Mouse (Mus musculus): ENCODE measurements at regions not wholly inside any gene's neighbourhood (a gene's known extent, or its start where the extent isn't known, plus 50 kb on each side); places are given as distances from the start of the nearest gene placed in this dataset.
A peak's percentile ranks its signal among the peaks of the same experiment; 100 is the strongest.

DNA sequence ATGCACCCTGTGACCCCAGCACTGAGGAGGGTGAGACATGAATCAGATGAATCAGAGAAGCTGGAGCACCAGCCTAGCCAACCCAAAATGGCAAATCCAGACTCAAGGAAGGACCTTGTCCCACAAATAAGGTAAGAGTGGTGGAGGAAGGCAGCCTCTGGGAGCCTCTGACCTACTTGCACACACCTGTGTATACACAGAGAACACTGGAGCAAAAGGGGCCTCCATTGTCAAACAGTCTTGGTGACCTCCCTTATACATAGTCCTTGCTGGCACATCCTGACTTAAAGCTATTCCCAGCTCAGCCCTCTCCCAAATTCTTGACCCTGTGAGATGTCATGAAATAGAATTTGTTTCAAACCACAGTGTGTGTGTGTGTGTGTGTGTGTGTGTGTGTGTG lies 57.1 kb downstream of the Inhbb start:
- DNase-seq: no peak

DNA sequence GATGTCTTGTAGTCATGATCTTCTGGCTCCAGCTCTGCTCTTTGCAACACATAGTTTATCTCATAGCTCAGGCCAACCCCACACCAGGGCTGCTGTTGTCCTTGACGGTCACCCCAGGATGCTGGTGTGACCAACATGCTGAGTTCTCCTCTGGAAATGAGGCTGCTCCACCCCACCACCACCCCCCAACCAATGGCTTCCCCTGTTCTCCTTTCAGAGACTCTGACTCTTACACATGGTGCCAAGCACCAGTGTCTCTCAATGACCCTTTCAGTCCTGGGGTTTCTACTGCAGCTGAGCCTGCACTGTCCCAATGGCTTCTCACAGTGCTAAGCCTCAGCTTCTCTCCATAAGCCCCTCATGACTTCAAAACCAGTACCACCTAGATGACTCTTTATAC lies 64.0 kb downstream of the Inhbb start:
- no peak for DNase-seq

DNA sequence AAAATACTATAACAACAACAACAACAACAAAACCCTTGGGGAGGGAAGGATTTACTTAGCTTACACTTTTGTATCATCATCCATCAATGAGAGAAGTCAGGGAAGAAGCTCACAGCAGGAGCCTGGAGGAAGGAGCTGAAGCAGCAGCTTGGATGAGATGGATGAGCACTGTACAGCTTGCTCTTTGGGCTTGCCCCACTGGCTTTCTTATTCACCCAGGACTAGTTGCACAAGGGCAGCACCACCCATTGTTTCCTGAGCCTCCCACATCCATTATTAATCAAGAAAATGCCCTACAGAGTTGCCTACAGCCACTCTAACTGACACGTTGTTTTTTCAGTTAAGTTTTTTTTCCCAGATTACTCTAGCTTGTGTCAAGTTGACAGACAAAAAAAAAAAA lies 65.1 kb downstream of the Inhbb start:
- DNase-seq: no peak

DNA sequence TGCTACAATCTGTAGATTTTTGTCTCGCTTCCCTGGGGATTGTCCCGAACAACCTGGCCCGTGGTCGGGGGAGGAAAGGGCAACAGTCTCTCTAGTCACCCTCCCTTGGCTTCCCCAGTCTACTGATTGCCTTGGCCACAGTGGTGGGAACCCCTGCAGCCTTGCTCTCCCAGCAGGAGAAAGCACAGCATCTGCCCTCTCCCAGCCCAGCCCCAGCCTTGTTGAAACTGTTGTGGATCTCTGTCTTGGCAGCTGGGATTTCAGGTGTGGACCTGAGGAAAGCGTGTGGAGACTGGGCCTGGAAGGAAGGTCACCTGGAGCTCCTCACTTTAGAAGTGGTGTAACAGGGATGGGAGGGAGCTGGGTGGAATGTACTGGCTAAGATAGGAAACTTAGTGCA lies 66.6 kb downstream of the Inhbb start:
- DNase-seq: no peak

DNA sequence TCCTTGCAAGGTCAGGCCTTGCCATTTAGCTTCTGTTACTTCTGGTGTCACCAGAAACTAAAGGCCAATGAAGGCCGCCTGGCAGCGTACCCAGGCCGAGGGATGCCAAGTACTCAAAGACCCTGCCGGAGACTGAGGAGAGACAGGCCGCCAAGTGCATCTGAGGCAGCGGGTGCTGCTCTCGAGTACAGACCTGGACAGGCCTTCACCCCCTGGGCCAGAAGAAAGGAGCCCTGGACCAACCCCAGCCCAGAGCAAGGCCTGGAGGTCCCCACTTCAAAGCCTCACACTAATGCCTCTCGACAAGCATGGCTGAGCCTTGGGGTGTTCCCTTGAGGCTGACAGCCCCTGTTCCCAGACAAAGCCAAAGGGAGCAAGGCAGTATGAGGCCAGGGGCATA lies 70.5 kb downstream of the Inhbb start:
- no peak for DNase-seq

DNA sequence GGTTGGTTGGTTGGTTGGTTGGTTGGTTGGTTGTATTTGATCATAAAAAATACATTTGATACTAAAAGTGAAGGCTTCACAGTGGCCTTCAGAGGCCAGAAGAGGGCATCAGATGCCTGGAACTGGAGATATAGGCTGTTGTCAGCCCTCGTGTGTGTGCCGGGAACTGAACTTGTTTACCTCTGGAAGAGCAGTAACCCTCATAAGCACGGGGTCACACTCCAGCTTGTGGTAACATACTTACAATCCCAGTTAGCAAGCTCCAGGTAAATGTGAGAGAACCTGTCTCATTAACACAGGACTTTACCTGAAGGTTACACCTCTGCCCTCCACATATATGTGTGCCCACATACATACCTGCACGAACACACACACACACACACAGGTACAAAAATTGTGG lies 71.2 kb downstream of the Inhbb start:
- no peak for DNase-seq

DNA sequence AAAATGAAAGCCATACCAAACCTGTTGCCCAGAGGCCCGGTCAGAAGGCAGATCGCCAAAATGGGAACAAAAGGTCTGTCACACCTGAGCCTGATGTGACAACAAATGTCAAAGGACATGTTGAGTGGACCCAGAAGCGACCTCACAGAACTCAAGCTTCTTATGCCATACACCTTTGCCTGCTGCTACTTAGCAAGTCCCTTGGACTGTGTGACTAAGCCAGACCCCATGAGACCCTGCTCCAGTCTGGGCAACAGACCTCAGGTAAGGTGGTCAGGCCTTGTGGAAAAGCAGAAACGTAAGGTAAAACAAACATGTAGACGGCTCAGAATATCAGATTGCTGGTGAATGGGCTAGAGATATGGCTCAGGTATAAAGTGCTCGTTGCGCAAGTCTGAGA lies 71.8 kb downstream of the Inhbb start:
- DNase-seq: no peak

DNA sequence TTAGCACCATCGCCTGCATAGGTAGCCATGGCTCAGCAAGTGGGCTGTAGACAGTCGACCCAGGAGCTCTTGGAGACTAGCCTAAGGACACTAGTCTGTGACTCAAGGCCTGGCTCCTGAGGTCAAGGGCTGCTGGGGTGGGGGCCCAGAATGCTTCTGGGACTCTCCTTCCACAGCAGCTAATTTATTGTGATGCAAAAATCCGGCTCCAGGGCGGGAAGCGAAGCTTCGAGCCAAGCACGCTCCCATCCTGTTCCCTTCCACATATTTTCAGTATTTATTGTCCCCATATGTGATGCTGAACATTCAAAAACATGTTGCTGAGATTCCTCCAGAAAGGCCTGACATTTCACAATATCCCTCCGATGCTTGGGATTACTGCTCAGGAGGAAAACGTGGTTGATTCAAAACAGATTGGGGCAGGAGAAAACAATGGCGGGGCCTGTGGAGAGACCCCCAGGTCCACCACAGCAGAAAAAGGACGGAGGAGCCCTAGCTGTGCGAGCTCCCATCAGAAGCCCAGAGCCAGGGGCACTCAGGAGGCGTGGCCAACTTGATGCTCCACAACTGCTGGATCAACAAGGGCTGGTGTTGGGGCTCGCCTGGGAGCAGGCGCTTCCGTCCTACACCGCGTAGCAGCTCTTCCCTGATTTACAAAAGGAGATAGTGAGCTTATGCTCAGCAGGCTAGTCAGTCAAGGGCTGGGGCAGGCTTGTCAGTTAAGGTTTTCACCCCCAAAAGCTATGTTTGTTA lies 73.4 kb downstream of the Inhbb start:
- DNase-seq: no peak

DNA sequence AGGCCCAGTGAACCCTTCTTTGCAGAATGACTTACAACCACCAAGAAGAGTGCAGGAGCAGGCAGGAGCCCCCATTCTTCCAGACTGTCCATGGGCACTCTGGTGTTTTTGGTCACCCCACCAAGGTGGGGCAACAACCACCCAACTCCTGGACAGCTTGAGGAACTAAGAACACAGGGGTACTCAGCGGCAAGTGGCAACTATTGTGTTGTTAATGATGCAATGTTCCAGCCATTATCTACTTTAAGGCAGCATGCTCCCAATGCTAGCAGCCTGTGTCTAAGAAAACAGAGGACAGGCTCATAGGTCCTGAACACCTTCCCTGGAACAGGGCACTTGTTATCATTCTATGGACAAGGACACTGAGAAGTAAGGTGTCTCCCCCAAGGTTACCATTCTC lies 74.3 kb downstream of the Inhbb start:
- no peak for DNase-seq

DNA sequence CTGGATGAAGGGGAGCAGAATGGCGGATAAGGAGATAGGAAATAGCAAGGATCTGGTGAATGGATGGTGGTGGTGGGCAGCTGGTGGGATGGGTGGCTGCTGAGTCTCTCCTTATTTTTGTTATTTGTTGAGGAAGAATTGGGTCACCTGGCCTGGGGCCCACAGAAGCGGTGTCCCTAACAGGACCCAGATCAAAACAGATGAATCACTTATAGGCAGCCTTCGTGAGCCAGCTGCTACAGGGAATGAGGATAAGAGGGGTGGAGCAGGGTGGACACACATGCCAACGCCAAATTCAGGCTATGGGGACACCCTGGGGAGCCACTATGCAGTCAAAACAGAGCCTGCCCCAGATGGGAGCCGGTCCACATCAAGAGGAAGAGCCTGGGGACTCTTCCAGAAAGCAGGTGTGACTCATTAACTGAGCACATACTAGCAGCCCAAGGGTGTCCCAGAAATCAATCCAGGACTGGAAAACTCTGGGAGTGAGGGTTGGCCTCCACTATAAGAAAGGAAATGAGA lies 75.4 kb downstream of the Inhbb start:
- no peak for DNase-seq

DNA sequence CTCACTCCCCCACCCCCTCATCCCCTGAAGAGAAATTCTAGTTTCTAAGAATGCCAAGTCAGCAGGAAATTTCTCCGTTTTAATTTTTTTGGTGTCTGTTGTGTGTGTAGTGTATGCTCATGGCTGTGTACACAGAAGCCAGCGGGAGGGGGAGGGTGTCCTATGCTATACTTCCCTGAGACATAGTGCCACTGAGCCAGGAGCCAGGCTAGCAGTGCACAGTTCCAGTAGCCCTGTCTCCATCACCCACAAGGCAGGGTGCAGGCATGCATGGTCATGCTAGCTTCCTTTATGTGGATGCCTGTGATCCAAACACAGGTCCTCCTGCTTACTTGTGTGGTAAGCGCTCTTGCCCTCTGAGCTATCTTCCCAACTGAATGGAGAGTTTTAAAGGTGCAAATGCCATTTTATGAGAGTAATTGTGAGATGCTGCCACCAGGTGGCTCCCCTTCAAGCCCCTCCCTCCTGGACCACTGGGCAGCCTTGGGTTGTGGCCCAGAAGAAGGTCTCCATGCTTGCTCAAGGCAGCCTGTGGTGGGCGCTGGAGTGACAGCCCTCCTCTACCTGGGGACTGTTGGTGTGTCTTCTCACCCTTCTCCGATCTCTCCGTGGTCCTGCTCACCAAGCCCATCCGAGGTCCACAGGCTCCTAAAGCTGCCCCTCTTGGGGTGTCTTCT lies 76.8 kb downstream of the Inhbb start:
- no peak for DNase-seq

DNA sequence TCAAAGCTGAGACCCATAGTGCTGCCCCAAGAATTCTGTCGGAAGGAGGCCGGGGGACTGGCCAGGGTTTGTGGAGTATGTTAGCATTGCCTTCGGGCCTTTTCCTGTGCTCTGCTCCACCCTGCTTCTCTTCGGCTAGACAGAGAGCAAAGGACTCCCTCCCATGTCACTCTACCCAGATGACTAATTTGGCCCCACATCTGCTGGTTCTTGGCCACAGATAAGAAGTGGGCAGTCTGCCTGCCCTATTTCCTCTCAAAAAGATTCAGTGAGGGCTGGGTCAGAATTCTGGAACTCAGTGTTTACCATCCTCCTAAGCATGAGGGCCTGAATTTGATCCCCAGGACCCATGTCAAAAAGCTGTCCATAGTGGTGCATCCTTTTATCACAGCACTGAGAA lies 78.0 kb downstream of the Inhbb start:
- DNase-seq: peak; percentile 49

DNA sequence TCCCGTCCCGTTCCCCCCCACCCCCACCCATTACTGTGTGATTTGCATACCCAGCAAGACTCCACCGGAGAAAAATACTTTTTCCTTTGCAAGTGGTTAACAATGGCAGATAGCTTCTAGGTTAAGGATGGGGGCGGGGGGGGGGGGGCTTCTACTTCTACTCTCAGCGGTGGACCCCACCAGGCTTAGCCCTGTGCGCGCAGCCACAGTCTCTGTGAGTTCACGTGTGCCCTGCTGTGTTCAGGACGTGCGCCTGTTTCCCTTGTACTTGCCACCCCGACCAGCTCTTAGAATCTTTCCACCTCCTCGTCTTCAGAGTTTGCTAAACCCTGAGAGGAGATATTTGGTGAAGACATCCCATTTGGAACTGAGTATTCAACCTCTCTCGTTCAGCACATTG lies 86.9 kb downstream of the Inhbb start:
- no peak for DNase-seq

DNA sequence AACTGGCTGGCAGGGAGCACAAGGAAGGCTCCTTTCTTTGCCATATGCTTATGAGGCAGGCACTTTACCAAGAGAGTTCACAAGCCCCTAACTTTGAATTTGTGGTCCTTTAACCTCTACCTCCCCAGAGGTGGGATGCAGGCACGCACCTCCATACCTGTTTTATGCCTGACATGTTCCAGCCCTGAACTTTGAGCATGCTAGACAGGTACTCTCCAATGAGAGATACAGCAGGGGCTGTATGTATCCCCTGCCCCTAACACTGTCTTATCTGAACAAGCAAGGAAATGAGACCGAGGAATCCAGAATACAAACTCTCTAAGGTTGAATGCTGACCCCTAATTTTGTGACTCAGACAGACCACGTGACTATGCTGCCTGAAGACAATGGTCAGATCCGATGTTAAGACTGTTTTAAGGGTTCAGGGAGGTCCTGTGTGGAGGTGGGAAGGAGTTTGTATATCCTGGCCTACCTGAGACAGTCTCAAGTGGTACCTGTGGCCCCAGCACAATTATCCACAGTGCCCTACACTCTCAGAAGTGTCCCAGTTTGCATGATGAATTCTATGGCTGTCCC lies 91.2 kb downstream of the Inhbb start:
- no peak for DNase-seq

DNA sequence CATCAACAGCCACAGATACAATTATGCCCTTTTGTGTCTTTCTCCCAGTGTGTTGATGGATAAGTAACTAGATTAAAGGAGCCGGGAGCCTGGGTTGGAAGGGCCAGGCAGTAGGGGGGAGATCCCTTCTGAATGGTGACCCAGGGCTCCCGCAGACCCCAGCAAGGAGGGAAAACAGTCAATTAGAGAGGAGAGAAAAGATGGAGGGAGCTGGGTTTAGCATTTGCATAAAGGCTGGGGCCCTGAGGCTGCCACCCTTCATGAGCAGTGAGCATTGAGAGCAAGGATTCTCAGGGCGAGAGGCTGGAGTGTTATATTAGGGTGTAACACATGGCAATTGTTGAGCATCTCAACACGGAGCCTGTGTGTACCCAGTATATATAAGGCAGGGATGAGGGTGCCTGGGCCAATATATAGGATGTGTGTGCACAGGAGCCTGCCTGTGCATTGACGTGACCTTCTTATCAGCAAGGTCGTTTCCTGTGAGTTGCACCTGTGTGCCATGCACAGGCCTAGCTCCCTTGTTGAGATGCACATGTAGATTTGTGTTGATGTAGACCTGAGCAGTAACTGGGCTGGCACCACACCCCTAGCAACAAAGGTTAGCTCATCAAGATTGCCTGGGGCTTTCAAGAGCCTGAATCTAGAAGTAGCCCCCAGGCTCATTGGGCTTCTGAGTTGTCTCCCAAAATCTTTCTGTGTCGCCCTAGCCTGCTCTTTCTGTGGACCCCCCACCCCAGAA lies 92.2 kb downstream of the Inhbb start:
- DNase-seq: no peak

DNA sequence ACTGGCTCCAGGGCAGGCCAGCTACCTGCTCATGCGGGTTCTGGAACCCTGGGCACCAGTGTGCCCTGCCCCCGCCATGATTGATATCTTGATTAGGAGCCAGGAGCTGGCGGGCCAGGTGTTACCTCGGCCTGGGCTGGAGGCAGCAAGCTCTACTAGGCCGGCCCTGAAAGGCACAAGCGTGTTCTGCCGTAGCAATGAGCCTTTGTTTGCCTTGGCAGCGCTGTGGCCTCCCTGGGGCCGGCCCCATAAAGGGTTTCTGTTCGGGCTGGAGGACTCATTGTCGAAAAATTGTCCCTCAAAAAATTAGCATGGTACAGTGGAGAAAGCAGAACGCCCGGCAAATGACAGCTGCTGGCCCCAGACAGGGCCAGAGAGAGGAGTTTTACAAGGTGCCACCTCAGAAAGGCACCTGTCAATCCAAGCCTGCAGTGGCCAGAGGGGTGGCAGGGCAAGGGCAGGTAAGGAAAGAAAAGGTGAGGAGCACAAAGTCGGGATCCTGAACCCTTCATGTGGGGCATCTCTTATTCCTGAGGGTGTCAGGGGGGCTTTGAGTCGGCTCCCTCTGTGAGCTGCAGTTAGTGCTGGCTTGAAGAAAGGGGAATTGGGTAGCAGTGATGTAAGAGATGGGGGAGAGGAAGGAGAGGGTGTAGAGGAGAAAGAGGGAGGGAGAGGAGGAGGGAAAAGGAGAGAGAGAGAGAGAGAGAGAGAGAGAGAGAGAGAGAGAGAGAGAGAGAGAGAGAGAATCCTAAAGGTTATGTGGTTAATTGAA lies 92.9 kb downstream of the Inhbb start:
- no peak for DNase-seq

DNA sequence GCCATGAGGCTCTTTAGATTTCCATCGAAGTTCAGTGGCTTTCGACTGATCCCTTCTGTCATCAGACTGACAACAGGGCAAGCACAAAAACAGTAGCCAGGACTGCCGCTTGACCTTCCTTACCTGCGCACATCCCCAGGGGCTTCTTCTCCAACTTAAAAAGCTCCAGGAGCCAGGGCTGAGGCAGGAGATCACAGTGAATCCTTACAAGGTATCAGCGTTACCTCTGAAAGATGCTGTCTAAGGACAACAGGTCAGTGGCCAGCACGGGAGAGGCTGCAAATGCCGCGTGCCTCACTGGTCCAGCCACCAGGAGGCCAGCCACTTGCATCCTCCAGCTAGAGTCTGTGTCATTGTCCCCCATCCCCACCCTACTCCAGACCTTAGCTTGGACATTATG lies 97.5 kb downstream of the Inhbb start:
- DNase-seq: no peak

DNA sequence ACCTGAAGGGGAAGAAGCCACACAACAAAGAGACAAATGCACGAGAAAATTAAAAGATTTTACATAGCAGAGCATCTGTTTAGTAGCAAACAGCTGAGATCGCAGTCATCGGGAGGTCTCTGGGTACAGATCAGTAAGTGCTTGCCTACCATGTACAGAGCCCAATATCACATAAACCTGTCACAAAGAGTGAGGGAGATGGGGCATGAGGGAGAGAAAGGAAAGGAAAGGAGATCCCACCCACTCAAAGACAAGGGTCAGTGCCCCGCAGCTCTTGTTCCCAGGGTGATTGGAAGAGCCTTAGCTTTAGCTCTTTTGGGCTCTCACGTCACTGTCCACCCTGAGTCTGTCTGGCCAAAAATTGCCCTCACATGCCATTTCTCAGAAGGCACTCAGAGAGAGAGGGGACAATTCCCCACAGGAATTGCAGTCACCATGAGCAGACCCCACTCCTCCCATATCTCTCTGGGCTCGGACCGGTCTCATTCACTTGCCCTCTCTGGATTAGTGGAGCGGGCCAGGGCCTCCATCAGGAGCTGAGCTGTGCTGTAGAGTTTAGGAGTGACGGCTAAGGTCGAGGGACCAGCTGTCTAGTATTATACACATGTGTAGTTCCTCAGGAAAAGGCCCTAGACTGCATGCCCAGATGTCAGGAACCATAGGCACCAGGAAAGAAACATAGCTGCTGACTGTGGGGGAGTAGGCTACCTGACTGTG lies 99.6 kb downstream of the Inhbb start:
- DNase-seq: no peak

DNA sequence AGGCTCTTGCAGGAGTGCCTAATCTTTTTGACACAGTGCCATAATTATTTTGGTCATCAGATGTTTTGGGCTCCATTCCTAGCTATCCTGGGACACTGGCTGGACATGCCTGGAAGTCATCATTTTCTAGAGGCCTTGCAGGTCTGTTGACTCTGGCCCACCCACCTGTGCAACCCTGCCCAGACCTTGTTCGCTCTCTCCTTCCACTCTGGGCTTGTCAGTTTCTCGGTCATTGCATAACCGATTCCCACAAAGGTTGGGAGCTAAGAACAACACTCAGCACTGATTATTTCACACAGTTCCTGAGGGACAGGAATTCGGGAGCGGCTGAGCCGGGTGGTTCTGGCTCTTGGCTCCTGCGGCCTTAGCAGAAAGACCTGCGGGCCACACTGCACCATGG lies 100.2 kb downstream of the Inhbb start:
- no peak for DNase-seq

DNA sequence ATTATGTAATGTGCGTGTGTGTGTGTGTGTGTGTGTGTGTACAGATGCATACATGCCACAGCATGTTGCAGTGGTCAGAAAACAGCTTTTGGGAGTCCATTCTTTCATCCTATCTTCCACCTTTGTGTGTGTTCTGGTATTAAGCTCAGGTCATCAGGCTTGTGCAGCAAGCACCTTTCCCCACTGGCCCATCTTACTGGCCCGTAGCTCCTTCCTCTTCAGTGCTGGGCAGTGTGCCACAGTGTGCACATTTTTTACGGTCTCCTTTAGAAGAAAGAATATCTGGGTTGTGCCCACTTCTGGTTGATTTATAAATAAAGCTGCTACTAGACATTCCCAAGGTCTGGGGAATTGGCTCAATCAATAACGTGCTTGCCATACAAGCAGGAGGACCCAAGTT lies 105.0 kb downstream of the Inhbb start:
- DNase-seq: no peak

DNA sequence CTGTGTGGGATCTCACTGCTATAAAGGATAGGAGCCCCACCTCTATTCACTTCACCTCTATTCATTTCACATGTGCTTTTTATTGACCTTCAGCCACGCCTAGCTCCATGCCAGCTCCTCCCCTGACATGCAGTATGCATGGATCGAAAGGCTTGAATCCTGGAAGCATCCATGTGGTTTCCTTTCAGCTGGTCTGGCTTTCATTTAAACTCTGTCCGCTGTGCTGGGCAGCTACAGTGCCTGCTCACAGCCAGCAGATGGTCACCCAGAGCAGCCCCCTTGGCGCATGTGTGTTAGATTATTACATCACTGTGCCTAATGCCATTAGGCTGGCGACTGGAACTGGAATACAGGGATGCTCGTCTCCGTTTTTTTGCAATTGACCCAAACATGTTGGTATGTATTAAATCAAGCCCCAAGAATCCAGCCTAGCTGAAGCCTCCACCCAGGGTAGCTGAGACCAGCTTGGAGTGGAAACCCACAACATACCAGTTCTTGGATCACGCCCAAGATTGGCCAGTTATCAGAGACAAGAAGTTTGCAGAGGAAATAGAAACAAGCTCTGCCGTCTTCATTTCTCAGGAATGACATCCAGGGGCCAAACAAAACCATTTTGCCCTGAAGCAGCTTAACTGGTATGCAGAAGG lies 113.2 kb downstream of the Inhbb start:
- DNase-seq: no peak

All from adrenal gland, adult 8-10 months (tissue).